Mouse (Mus musculus): ENCODE results near the gene Armc10. TPM values are rescaled to one million over a fixed set of nuclear protein-coding genes. Genes with fewer than 3 reads are reported as not detected.
A peak's percentile ranks its signal among the peaks of the same experiment; 100 is the strongest.

Gene Armc10
- polyA plus RNA-seq, 1 experiment, result 74.3 TPM

- TF ChIP-seq CTCF (IDR thresholded peaks at IDR 0.05; ENCODE audit: low read depth, low read length) (no peak), POLR2A (IDR thresholded peaks at IDR 0.05; ENCODE audit: insufficient read depth, low read length) (no peak), EP300 (IDR thresholded peaks at IDR 0.05; ENCODE audit: insufficient read depth, low read depth, low read length) (no peak)
- no peak overlapping the region for H3K4me3 ChIP-seq (ENCODE audit: low read depth, low read length)
- H3K36me3 ChIP-seq (ENCODE audit: control insufficient read depth, insufficient read depth, low read length, poor library complexity, severe bottlenecking), result no peaks in the 10 kb centered on the region
Measured at GRCm38 (mm10) chr5:21616450-21617009, 29.1 kb upstream of the Armc10 start.

GRCm38 (mm10) chr5:21625916-21626315, 19.7 kb upstream of the Armc10 start:
- no peaks in the 10 kb centered on the region for H3K36me3 ChIP-seq (ENCODE audit: control insufficient read depth, insufficient read depth, low read length, poor library complexity, severe bottlenecking)
- no peak overlapping the region for H3K27ac ChIP-seq (ENCODE audit: insufficient read depth, low read length)
- no peaks in the 10 kb centered on the region for H3K27me3 ChIP-seq (ENCODE audit: control insufficient read depth, insufficient read depth, low read length, poor library complexity, severe bottlenecking)
- no peak overlapping the region for H3K4me3 ChIP-seq (ENCODE audit: low read depth, low read length)
- TF ChIP-seq EP300 (IDR thresholded peaks at IDR 0.05; ENCODE audit: insufficient read depth, low read depth, low read length) (no peak), POLR2A (IDR thresholded peaks at IDR 0.05; ENCODE audit: insufficient read depth, low read length) (no peak), CTCF (IDR thresholded peaks at IDR 0.05; ENCODE audit: low read depth, low read length) (no peak)
- no peak overlapping the region for H3K9ac ChIP-seq (ENCODE audit: low read depth, poor library complexity, severe bottlenecking)
- peaks cover 2% of the 10 kb centered on the region for H3K4me1 ChIP-seq (ENCODE audit: control insufficient read depth, insufficient read depth, low read length)
- H3K9me3 ChIP-seq (replicated peaks; ENCODE audit: control insufficient read depth, insufficient read depth, low read length, poor library complexity, severe bottlenecking), result 0 out of 2 replicates have a peak, but pooled peaks cover 2% of the 10 kb centered on the region

More at GRCm38 (mm10) chr5:21616450-21617009, 29.1 kb upstream of the Armc10 start:
- H3K9ac ChIP-seq (ENCODE audit: low read depth, poor library complexity, severe bottlenecking), result no peak overlapping the region
- no peaks in the 10 kb centered on the region for H3K9me3 ChIP-seq (replicated peaks; ENCODE audit: control insufficient read depth, insufficient read depth, low read length, poor library complexity, severe bottlenecking)
- no peaks in the 10 kb centered on the region for H3K4me1 ChIP-seq (ENCODE audit: control insufficient read depth, insufficient read depth, low read length)
- H3K27ac ChIP-seq (ENCODE audit: insufficient read depth, low read length), result no peak overlapping the region
- no peaks in the 10 kb centered on the region; the same call in 1 of the 2 replicates for H3K27me3 ChIP-seq (ENCODE audit: control insufficient read depth, insufficient read depth, low read length, poor library complexity, severe bottlenecking)

- no peaks in the 10 kb centered on the region for H3K4me1 ChIP-seq (ENCODE audit: control insufficient read depth, insufficient read depth, low read length)
- TF ChIP-seq EP300 (IDR thresholded peaks at IDR 0.05; ENCODE audit: insufficient read depth, low read depth, low read length), result no peak
- TF ChIP-seq POLR2A (IDR thresholded peaks at IDR 0.05; ENCODE audit: insufficient read depth, low read length), result no peak
- no peak for TF ChIP-seq CTCF (IDR thresholded peaks at IDR 0.05; ENCODE audit: low read depth, low read length)
Measured at GRCm38 (mm10) chr5:21640961-21641360, 4.7 kb upstream of the Armc10 start.

GRCm38 (mm10) chr5:21643606-21644005, 2.0 kb upstream of the Armc10 start:
- TF ChIP-seq CTCF (IDR thresholded peaks at IDR 0.05; ENCODE audit: low read depth, low read length) (no peak), POLR2A (IDR thresholded peaks at IDR 0.05; ENCODE audit: insufficient read depth, low read length) (no peak), EP300 (IDR thresholded peaks at IDR 0.05; ENCODE audit: insufficient read depth, low read depth, low read length) (no peak)
- H3K9ac ChIP-seq (ENCODE audit: low read depth, poor library complexity, severe bottlenecking), result no peak overlapping the region

More at GRCm38 (mm10) chr5:21640961-21641360, 4.7 kb upstream of the Armc10 start:
- Histone ChIP-seq H3K36me3 (ENCODE audit: control insufficient read depth, insufficient read depth, low read length, poor library complexity, severe bottlenecking) (no peaks in the 10 kb centered on the region), H3K4me3 (ENCODE audit: low read depth, low read length) (no peak overlapping the region), H3K27me3 (ENCODE audit: control insufficient read depth, insufficient read depth, low read length, poor library complexity, severe bottlenecking) (no peaks in the 10 kb centered on the region), H3K9me3 (replicated peaks; ENCODE audit: control insufficient read depth, insufficient read depth, low read length, poor library complexity, severe bottlenecking) (no peaks in the 10 kb centered on the region), H3K27ac (ENCODE audit: insufficient read depth, low read length) (no peak overlapping the region), H3K9ac (ENCODE audit: low read depth, poor library complexity, severe bottlenecking) (no peak overlapping the region)

GRCm38 (mm10) chr5:21644891-21645438, 648 bp upstream of the Armc10 start:
- Histone ChIP-seq H3K27me3 (ENCODE audit: control insufficient read depth, insufficient read depth, low read length, poor library complexity, severe bottlenecking) (no peaks in the 10 kb centered on the region), H3K4me1 (ENCODE audit: control insufficient read depth, insufficient read depth, low read length) (no peaks in the 10 kb centered on the region), H3K9me3 (replicated peaks; ENCODE audit: control insufficient read depth, insufficient read depth, low read length, poor library complexity, severe bottlenecking) (no peaks in the 10 kb centered on the region), H3K36me3 (ENCODE audit: control insufficient read depth, insufficient read depth, low read length, poor library complexity, severe bottlenecking) (peaks cover 18% of the 10 kb centered on the region), H3K27ac (ENCODE audit: insufficient read depth, low read length) (no peak overlapping the region), H3K4me3 (ENCODE audit: low read depth, low read length) (peak overlapping the region; percentile 73), H3K9ac (ENCODE audit: low read depth, poor library complexity, severe bottlenecking) (no peak overlapping the region)
- no peak for TF ChIP-seq EP300 (IDR thresholded peaks at IDR 0.05; ENCODE audit: insufficient read depth, low read depth, low read length)
- no peak for TF ChIP-seq POLR2A (IDR thresholded peaks at IDR 0.05; ENCODE audit: insufficient read depth, low read length)
- TF ChIP-seq CTCF (IDR thresholded peaks at IDR 0.05; ENCODE audit: low read depth, low read length), result peak; percentile 41

More at GRCm38 (mm10) chr5:21643606-21644005, 2.0 kb upstream of the Armc10 start:
- no peaks in the 10 kb centered on the region for H3K27me3 ChIP-seq (ENCODE audit: control insufficient read depth, insufficient read depth, low read length, poor library complexity, severe bottlenecking)
- H3K4me1 ChIP-seq (ENCODE audit: control insufficient read depth, insufficient read depth, low read length), result no peaks in the 10 kb centered on the region
- peaks cover 4% of the 10 kb centered on the region for H3K36me3 ChIP-seq (ENCODE audit: control insufficient read depth, insufficient read depth, low read length, poor library complexity, severe bottlenecking)
- H3K4me3 ChIP-seq (ENCODE audit: low read depth, low read length), result no peak overlapping the region
- H3K27ac ChIP-seq (ENCODE audit: insufficient read depth, low read length), result no peak overlapping the region
- no peaks in the 10 kb centered on the region for H3K9me3 ChIP-seq (replicated peaks; ENCODE audit: control insufficient read depth, insufficient read depth, low read length, poor library complexity, severe bottlenecking)

- H3K27me3 ChIP-seq (ENCODE audit: control insufficient read depth, insufficient read depth, low read length, poor library complexity, severe bottlenecking), result no peaks in the 10 kb centered on the region
- peaks cover 2% of the 10 kb centered on the region for H3K4me1 ChIP-seq (ENCODE audit: control insufficient read depth, insufficient read depth, low read length)
- H3K9ac ChIP-seq (ENCODE audit: low read depth, poor library complexity, severe bottlenecking), result peak overlapping the region; percentile 88
- TF ChIP-seq POLR2A (IDR thresholded peaks at IDR 0.05; ENCODE audit: insufficient read depth, low read length) (no peak), CTCF (IDR thresholded peaks at IDR 0.05; ENCODE audit: low read depth, low read length) (no peak), EP300 (IDR thresholded peaks at IDR 0.05; ENCODE audit: insufficient read depth, low read depth, low read length) (no peak)
- H3K4me3 ChIP-seq (ENCODE audit: low read depth, low read length), result peak overlapping the region; percentile 92
- H3K36me3 ChIP-seq (ENCODE audit: control insufficient read depth, insufficient read depth, low read length, poor library complexity, severe bottlenecking), result peaks cover 22% of the 10 kb centered on the region
- H3K27ac ChIP-seq (ENCODE audit: insufficient read depth, low read length), result peak overlapping the region; percentile 40
- H3K9me3 ChIP-seq (replicated peaks; ENCODE audit: control insufficient read depth, insufficient read depth, low read length, poor library complexity, severe bottlenecking), result no peaks in the 10 kb centered on the region
Measured at GRCm38 (mm10) chr5:21646133-21646491, 499 bp downstream of the Armc10 start.

Measured in ES-Bruce4 (cell line).